Mouse (Mus musculus): ENCODE results near the gene Morf4l2.

- TF ChIP-seq CTCF (IDR thresholded peaks at IDR 0.05; ENCODE audit: control insufficient read depth, insufficient read depth, insufficient read length) (no peak), USF1 (IDR thresholded peaks at IDR 0.05; ENCODE audit: low read depth) (no peak)
These were observed at the start of gene Morf4l2 for GRCm38 (mm10) chrX:136743459-136743858.
